Mouse (Mus musculus) midbrain, embryonic 14.5 days (tissue): ENCODE measurements around the gene Atp5s. TPM values are rescaled to one million over a fixed set of nuclear protein-coding genes. Genes with fewer than 3 reads are reported as not detected.
A peak's percentile ranks its signal among the peaks of the same experiment; 100 is the strongest.

Experiments used
- ATAC-seq: fragments of 200-750 bp; cut with Nextera tagmentation; 2 replicates; pipeline ENCODE4 v1.8.0; 2017; ENCODE audit warnings: moderate number of reproducible peaks, moderate library complexity; ENCODE audit not compliant: low FRiP score, low TSS enrichment
- DNase-seq: peaks from one replicate; pipeline ENCODE4 v3.0.0-alpha.2; 2015
- H3K27ac ChIP-seq: fragments of 300-500 bp; sonication (generic); replicated peaks from 2 replicates; pipeline ENCODE4 v1.5.1; 2014; ENCODE audit warnings: mild to moderate bottlenecking, low read depth, low read length, moderate library complexity
- H3K27me3 ChIP-seq: fragments of 300-500 bp; sonication (generic); 2 replicates; pipeline ENCODE4 v1.6.1; 2014; ENCODE audit warnings: low read length, control low read depth, mixed read lengths; ENCODE audit not compliant: control insufficient read depth, insufficient read depth
- H3K36me3 ChIP-seq: fragments of 300-500 bp; sonication (generic); 2 replicates; pipeline ENCODE4 v1.6.1; 2014; ENCODE audit warnings: low read length, control low read depth; ENCODE audit not compliant: control insufficient read depth, insufficient read depth
- H3K4me1 ChIP-seq: fragments of 300-500 bp; sonication (generic); 2 replicates; pipeline ENCODE4 v1.6.1; 2014; ENCODE audit warnings: mild to moderate bottlenecking, antibody characterized with exemption, low read length, control low read depth; ENCODE audit not compliant: control insufficient read depth, insufficient read depth
- H3K4me2 ChIP-seq: fragments of 300-500 bp; sonication (generic); 2 replicates; pipeline ENCODE4 v1.6.1; 2014; ENCODE audit warnings: mild to moderate bottlenecking, low read length, moderate library complexity
- H3K4me3 ChIP-seq: fragments of 300-500 bp; sonication (generic); replicated peaks from 2 replicates; pipeline ENCODE4 v1.5.1; 2014; ENCODE audit warnings: low read depth, low read length
- H3K9ac ChIP-seq: fragments of 300-500 bp; sonication (generic); replicated peaks from 2 replicates; pipeline ENCODE4 v1.6.1; 2014; ENCODE audit warnings: mild to moderate bottlenecking, low read length, moderate library complexity
- H3K9me3 ChIP-seq: fragments of 300-500 bp; sonication (generic); 2 replicates; pipeline ENCODE4 v1.6.1; 2016; ENCODE audit warnings: low read length, control low read depth, mixed read lengths; ENCODE audit not compliant: control insufficient read depth
- WGBS: fragments of 180-500 bp; shearing (Covaris S2); extraction: QIAGEN DNeasy Blood & Tissue Kit; methylation state at CpG from one replicate; pipeline ENCODE4 v1.1.7; 2014; 5-methylcytosine and 5-hydroxymethylcytosine counted together
- polyA plus RNA-seq: library from polyadenylated mRNA; unstranded; fragments of >200 nt; fragmentation: Nextera tagmentation; extraction: Ambion mirVana; gene quantifications from 2 replicates; pipeline ENCODE4 v1.2.1, GENCODE M21; 2014

The Atp5s gene
- 31.8 and 37.8 TPM in 2 replicates for polyA plus RNA-seq

- ATAC-seq = peak; percentile 98
- peak within 1 kb of the TSS; percentile 73 for H3K9ac ChIP-seq
- peaks cover 12% of the 10 kb centered on the region for H3K4me1 ChIP-seq
- peak; percentile 98 for DNase-seq
- peak within 1 kb of the TSS; percentile 85 for H3K27ac ChIP-seq
- H3K36me3 ChIP-seq = 0 out of 2 replicates have a peak, but pooled peaks cover 4% of the 10 kb centered on the region
- H3K27me3 ChIP-seq = no peaks in the 10 kb centered on the region
- H3K4me2 ChIP-seq = peak within 1 kb of the TSS; percentile 95
- H3K4me3 ChIP-seq = peak within 1 kb of the TSS; percentile 77
- WGBS = under 1% methylated on average over 60 of the region's 60 CpGs
- H3K9me3 ChIP-seq = no peaks in the 10 kb centered on the region
Observed at GRCm38 (mm10) chr12:69724711-69725460, at the start of gene Atp5s, which contains the start of gene L2hgdh. Gene Atp5s (plus strand): TSS chr12:69724950. Gene L2hgdh (minus strand): TSS chr12:69724873.

GRCm38 (mm10) chr12:69676157-69676556 is 48.6 kb upstream of the Atp5s start:
- H3K27me3 ChIP-seq = no peaks in the 10 kb centered on the region
- ATAC-seq = no peak
- no peak for DNase-seq
- H3K9ac ChIP-seq = no peak overlapping the region
- no peaks in the 10 kb centered on the region for H3K9me3 ChIP-seq
- H3K4me3 ChIP-seq = no peak overlapping the region
- H3K27ac ChIP-seq = no peak overlapping the region
- WGBS = 93% methylated on average over 4 of the region's 4 CpGs
- peaks cover 9% of the 10 kb centered on the region for H3K4me1 ChIP-seq
- H3K36me3 ChIP-seq = no peaks in the 10 kb centered on the region
- no peak overlapping the region for H3K4me2 ChIP-seq

GRCm38 (mm10) chr12:69680635-69681565 is 43.9 kb upstream of the Atp5s start:
- Histone ChIP-seq H3K4me1 (peaks cover 9% of the 10 kb centered on the region), H3K9me3 (no peaks in the 10 kb centered on the region), H3K9ac (peak overlapping the region; percentile 96), H3K27me3 (no peaks in the 10 kb centered on the region), H3K36me3 (no peaks in the 10 kb centered on the region), H3K4me2 (peak overlapping the region; percentile 72), H3K27ac (peak overlapping the region; percentile 98), H3K4me3 (peak overlapping the region; percentile 84)
- WGBS = under 1% methylated on average over 56 of the region's 56 CpGs
- no peak; the same call in 1 of the 2 replicates for ATAC-seq
- peak; percentile 67 for DNase-seq

GRCm38 (mm10) chr12:69681566-69682061 is 43.1 kb upstream of the Atp5s start, which contains the start of gene Sos2:
Gene Sos2 (minus strand): TSS chr12:69681852.
- H3K9me3 ChIP-seq = no peaks in the 10 kb centered on the region
- no peaks in the 10 kb centered on the region for H3K36me3 ChIP-seq
- H3K27ac ChIP-seq = peak within 1 kb of the TSS; percentile 98
- peak within 1 kb of the TSS; percentile 72 for H3K4me2 ChIP-seq
- H3K9ac ChIP-seq = peak within 1 kb of the TSS; percentile 96
- ATAC-seq (peak; percentile 89), DNase-seq (peak; percentile 81)
- peak within 1 kb of the TSS; percentile 84 for H3K4me3 ChIP-seq
- under 1% methylated on average over 53 of the region's 85 CpGs for WGBS
- peaks cover 9% of the 10 kb centered on the region for H3K4me1 ChIP-seq
- H3K27me3 ChIP-seq = no peaks in the 10 kb centered on the region

GRCm38 (mm10) chr12:69682065-69682787 is 42.5 kb upstream of the Atp5s start:
- no peaks in the 10 kb centered on the region for H3K27me3 ChIP-seq
- peak overlapping the region; percentile 98 for H3K27ac ChIP-seq
- H3K9ac ChIP-seq = peak overlapping the region; percentile 96
- H3K36me3 ChIP-seq = no peaks in the 10 kb centered on the region
- H3K4me3 ChIP-seq = peak overlapping the region; percentile 84
- peaks cover 9% of the 10 kb centered on the region for H3K4me1 ChIP-seq
- WGBS = under 1% methylated on average over 51 of the region's 54 CpGs
- H3K4me2 ChIP-seq = peak overlapping the region; percentile 72
- DNase-seq = peak; percentile 94
- no peaks in the 10 kb centered on the region for H3K9me3 ChIP-seq
- peak; percentile 92 for ATAC-seq

GRCm38 (mm10) chr12:69682788-69683419 is 41.8 kb upstream of the Atp5s start:
- Histone ChIP-seq H3K9ac (no peak overlapping the region), H3K27ac (no peak overlapping the region), H3K4me2 (peak overlapping the region; percentile 72), H3K9me3 (no peaks in the 10 kb centered on the region), H3K4me1 (peaks cover 9% of the 10 kb centered on the region), H3K36me3 (no peaks in the 10 kb centered on the region), H3K4me3 (peak overlapping the region; percentile 84), H3K27me3 (no peaks in the 10 kb centered on the region)
- ATAC-seq = no peak
- DNase-seq = peak; percentile 31
- 48% methylated on average over 14 of the region's 14 CpGs for WGBS

GRCm38 (mm10) chr12:69683537-69683936 is 41.2 kb upstream of the Atp5s start:
- H3K36me3 ChIP-seq = no peaks in the 10 kb centered on the region
- no peak overlapping the region for H3K9ac ChIP-seq
- DNase-seq (peak; percentile 49), ATAC-seq (no peak)
- 51% methylated on average over 10 of the region's 10 CpGs for WGBS
- H3K27ac ChIP-seq = no peak overlapping the region
- H3K4me1 ChIP-seq = peaks cover 9% of the 10 kb centered on the region
- no peaks in the 10 kb centered on the region for H3K27me3 ChIP-seq
- no peak overlapping the region for H3K4me2 ChIP-seq
- H3K4me3 ChIP-seq = no peak overlapping the region
- no peaks in the 10 kb centered on the region for H3K9me3 ChIP-seq
